Mouse (Mus musculus) cerebellum, adult 8-10 months (tissue): ENCODE data around the gene Mib2.

Experiments used
- DNase-seq: peaks from one replicate; pipeline ENCODE4 v3.0.0; 2022

Gene Mib2

DNA sequence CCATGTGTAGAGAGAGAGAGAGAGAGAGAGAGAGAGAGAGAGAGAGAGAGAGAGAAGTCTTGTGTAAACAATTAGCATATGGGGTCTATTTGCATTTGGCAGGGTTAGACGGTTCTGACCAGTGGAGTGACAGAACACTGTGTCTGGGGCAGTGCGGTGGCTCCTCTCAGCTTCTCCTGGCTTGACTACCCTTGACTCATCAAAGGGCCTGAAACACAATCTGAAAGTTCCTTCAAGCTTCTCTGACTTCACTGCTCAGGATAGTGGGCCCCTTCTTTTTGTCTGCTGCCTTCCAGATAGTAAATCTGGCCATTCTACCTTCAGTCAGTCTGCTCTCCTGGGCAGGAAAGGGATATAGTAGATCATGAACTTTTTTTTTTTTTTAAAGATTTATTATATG is 62.2 kb downstream of the Mib2 start:
- DNase-seq = no peak

DNA sequence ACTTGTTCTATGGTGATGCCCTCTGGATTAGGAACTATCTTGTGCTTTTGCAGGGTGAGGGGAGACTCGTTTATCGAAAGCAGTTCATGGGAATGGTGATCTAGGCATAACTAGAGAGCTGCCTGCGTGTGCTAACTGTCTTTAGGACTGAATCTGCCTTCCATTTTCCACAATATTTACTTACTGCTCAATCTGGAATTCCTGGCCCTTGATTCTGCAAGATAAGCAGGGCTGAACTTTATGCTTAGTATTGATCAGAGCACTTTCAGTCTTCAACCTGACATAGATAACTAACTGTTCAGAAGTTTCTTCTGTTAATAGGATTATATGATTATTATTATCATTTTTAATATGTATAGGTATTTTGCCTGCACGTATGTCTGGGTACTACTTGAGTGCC is 63.9 kb downstream of the Mib2 start:
- no peak for DNase-seq
